Mouse (Mus musculus): ENCODE measurements at regions not wholly inside any gene's neighbourhood (a gene's known extent, or its start where the extent isn't known, plus 50 kb on each side); places are given as distances from the start of the nearest gene placed in this dataset.

DNA sequence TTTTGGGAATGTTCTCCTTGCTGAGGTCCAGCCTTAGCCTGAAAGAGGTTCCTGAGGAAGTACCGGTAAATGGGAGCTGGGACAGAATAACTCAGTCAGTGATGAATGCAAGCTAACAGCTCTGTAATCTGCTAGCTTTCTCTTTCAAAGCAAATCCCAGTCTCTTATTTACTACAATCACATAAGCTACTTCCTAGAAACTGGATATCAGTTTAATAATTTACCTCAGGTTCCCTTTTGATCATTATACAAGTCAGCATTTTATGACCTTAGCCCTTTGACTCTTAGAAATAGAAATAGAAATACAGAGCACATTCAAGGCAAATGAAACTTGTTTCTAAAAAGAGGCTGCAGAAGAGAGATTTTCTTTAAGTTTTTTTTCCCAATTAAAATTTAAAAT lies 96.0 kb upstream of the Nsun6 start:
- TF ChIP-seq POLR2A (IDR thresholded peaks at IDR 0.05; ENCODE audit: insufficient read depth, low read length) (no peak), CTCF (IDR thresholded peaks at IDR 0.05; ENCODE audit: low read depth, low read length) (no peak), EP300 (IDR thresholded peaks at IDR 0.05; ENCODE audit: insufficient read depth, low read depth, low read length) (no peak)

Measured in ES-Bruce4 (cell line).